Mouse (Mus musculus): Measurements from ENCODE around the gene Olfr582. TPM values are rescaled to one million over a fixed set of nuclear protein-coding genes. Genes with fewer than 3 reads are reported as not detected.

Olfr582 gene
- not detected in 2 replicates for polyA plus RNA-seq (2015; fragmentation: Nextera tagmentation; extraction: Ambion mirVana)

DNA sequence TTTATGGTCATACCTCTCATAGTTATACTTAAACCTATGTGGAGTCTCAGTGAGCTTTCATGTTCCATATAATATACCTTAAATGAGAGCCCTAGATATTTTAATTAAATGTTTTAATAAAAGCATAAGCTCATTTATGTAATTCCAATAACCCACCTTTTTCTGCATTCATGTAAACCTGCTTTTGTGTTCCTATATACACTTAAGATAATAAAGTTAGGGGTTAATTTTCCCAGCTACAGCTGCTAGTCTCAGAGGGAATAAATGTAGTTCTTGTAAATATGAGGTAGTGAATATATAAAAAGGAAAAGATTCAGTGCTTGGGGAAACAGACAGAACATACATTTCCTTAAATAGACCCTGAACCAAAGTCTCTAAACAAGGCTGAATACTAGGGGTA is at the start of gene Olfr582:
Gene Olfr582 (plus strand): TSS at position 301 of the 400 bp plus-strand sequence.
- H3K27me3 ChIP-seq (replicated peaks; ENCODE audit: control insufficient read depth, insufficient read depth, low read length): no peaks in the 10 kb centered on the region
- no peak within 1 kb of the TSS for H3K27ac ChIP-seq (ENCODE audit: low read length)
- no peak within 1 kb of the TSS for H3K4me3 ChIP-seq (ENCODE audit: low read length)
- no peaks in the 10 kb centered on the region for H3K36me3 ChIP-seq (ENCODE audit: control insufficient read depth, insufficient read depth, low read length)
- ATAC-seq: no peak
- H3K9ac ChIP-seq (ENCODE audit: low read depth, low read length): no peak within 1 kb of the TSS
- no peak within 1 kb of the TSS for H3K4me2 ChIP-seq (ENCODE audit: low read depth, low read length)
- H3K4me1 ChIP-seq (ENCODE audit: control insufficient read depth, insufficient read depth, low read length): no peaks in the 10 kb centered on the region
- no peaks in the 10 kb centered on the region for H3K9me3 ChIP-seq (ENCODE audit: control insufficient read depth, low read length)

DNA sequence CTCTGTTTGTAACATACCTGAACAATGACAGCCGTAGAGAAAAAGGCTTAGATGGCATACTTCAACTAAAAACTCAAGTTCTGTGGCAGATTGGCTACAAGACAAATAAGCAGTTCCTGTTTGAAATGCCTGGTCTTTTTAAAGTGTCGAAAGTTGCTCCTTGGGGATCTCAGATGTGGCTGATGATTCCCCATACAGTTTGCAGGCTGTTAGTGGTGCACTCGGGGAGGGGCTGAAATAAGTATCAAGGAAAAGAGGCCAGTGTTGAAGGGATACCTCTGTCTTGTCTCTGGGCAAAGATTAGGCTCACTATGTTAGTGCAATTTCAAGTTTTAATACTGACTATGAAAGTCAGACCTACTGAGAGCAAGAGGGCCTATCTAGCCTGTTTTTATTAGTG is 48.6 kb upstream of the Olfr582 start, which contains the start of gene Olfr578:
Gene Olfr578 (minus strand): TSS at position 101 of the 400 bp plus-strand sequence.
- no peak within 1 kb of the TSS for H3K9ac ChIP-seq (ENCODE audit: low read depth, low read length)
- no peak for ATAC-seq
- H3K4me1 ChIP-seq (ENCODE audit: control insufficient read depth, insufficient read depth, low read length): no peaks in the 10 kb centered on the region
- no peaks in the 10 kb centered on the region for H3K36me3 ChIP-seq (ENCODE audit: control insufficient read depth, insufficient read depth, low read length)
- H3K27ac ChIP-seq (ENCODE audit: low read length): no peak within 1 kb of the TSS
- H3K4me3 ChIP-seq (ENCODE audit: low read length): no peak within 1 kb of the TSS
- 61% methylated on average over 3 of the region's 3 CpGs for WGBS
- H3K27me3 ChIP-seq (replicated peaks; ENCODE audit: control insufficient read depth, insufficient read depth, low read length): no peaks in the 10 kb centered on the region
- no peak within 1 kb of the TSS for H3K4me2 ChIP-seq (ENCODE audit: low read depth, low read length)
- H3K9me3 ChIP-seq (ENCODE audit: control insufficient read depth, low read length): no peaks in the 10 kb centered on the region

DNA sequence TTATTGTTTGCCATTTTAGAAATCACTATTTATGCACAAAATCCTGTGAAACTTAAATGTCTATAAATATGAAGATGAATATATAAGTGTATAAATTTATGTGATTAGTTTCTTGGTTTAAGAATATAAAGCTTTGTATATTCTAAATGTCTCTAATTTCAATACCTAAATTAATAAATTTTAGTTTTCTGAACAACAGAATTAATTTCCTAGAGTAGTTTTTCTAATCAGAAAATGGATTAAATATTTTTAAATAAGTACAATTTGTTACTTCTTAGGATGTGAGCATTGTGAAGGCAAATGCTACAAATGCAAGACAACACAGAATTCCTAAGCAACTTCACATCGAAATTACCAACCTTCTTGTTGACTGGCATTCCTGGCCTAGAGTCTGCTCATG is 13.2 kb downstream of the Olfr582 start, which contains the start of gene Olfr583:
Gene Olfr583 (plus strand): TSS at position 301 of the 400 bp plus-strand sequence.
- 84% methylated on average over 1 of the region's 1 CpGs for WGBS
- ATAC-seq: no peak
- H3K36me3 ChIP-seq (ENCODE audit: control insufficient read depth, insufficient read depth, low read length): no peaks in the 10 kb centered on the region
- H3K4me3 ChIP-seq (ENCODE audit: low read length): no peak within 1 kb of the TSS
- no peaks in the 10 kb centered on the region for H3K9me3 ChIP-seq (ENCODE audit: control insufficient read depth, low read length)
- no peak within 1 kb of the TSS for H3K27ac ChIP-seq (ENCODE audit: low read length)
- H3K4me2 ChIP-seq (ENCODE audit: low read depth, low read length): no peak within 1 kb of the TSS
- no peaks in the 10 kb centered on the region for H3K27me3 ChIP-seq (replicated peaks; ENCODE audit: control insufficient read depth, insufficient read depth, low read length)
- no peaks in the 10 kb centered on the region for H3K4me1 ChIP-seq (ENCODE audit: control insufficient read depth, insufficient read depth, low read length)
- H3K9ac ChIP-seq (ENCODE audit: low read depth, low read length): no peak within 1 kb of the TSS

DNA sequence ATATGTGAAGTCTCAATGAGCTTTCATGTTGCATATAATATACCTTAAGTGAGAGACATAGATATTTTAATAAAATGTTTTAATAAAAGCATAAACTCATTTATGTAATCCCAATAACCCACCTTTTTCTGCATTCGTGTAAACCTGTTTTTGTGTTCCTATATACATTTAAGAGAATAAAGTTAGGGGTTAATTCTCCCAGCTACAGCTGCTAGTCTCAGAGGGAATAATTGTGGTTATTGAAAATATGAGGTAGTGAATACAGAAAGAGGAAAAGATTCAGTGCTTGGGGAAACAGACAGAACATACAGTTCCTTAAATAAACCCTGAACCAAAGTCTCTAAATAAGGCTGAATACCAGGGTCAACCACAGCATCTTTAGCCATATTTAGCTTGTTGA is 43.8 kb downstream of the Olfr582 start, which contains the start of gene Olfr584:
Gene Olfr584 (plus strand): TSS at position 301 of the 400 bp plus-strand sequence.
- no peaks in the 10 kb centered on the region for H3K4me1 ChIP-seq (ENCODE audit: control insufficient read depth, insufficient read depth, low read length)
- no peaks in the 10 kb centered on the region for H3K27me3 ChIP-seq (replicated peaks; ENCODE audit: control insufficient read depth, insufficient read depth, low read length)
- no peaks in the 10 kb centered on the region for H3K36me3 ChIP-seq (ENCODE audit: control insufficient read depth, insufficient read depth, low read length)
- no peak within 1 kb of the TSS for H3K9ac ChIP-seq (ENCODE audit: low read depth, low read length)
- H3K4me2 ChIP-seq (ENCODE audit: low read depth, low read length): no peak within 1 kb of the TSS
- H3K4me3 ChIP-seq (ENCODE audit: low read length): no peak within 1 kb of the TSS
- no peak within 1 kb of the TSS for H3K27ac ChIP-seq (ENCODE audit: low read length)
- WGBS: 76% methylated on average over 1 of the region's 1 CpGs
- ATAC-seq: no peak
- H3K9me3 ChIP-seq (ENCODE audit: control insufficient read depth, low read length): no peaks in the 10 kb centered on the region

Other genes starting within 250 kb of the Olfr582 start
- not detected in 2 replicates for gene Olfr564, start 234.5 kb upstream of the Olfr582 start, polyA plus RNA-seq (2015; fragmentation: Nextera tagmentation; extraction: Ambion mirVana)
- gene Olfr566, start 179.3 kb upstream of the Olfr582 start, polyA plus RNA-seq (2015; fragmentation: Nextera tagmentation; extraction: Ambion mirVana): not detected in 2 replicates
- not detected in 2 replicates for gene Olfr568, start 160.9 kb upstream of the Olfr582 start, polyA plus RNA-seq (2015; fragmentation: Nextera tagmentation; extraction: Ambion mirVana)
- gene Olfr569, start 147.1 kb upstream of the Olfr582 start, polyA plus RNA-seq (2015; fragmentation: Nextera tagmentation; extraction: Ambion mirVana): not detected in 2 replicates
- not detected in 2 replicates for gene Olfr570, start 143.4 kb upstream of the Olfr582 start, polyA plus RNA-seq (2015; fragmentation: Nextera tagmentation; extraction: Ambion mirVana)
- gene Olfr571, start 120.5 kb upstream of the Olfr582 start, polyA plus RNA-seq (2015; fragmentation: Nextera tagmentation; extraction: Ambion mirVana): not detected in 2 replicates
- gene Olfr572, start 113.6 kb upstream of the Olfr582 start, polyA plus RNA-seq (2015; fragmentation: Nextera tagmentation; extraction: Ambion mirVana): not detected in 2 replicates
- gene Olfr573-ps1, start 95.4 kb upstream of the Olfr582 start, polyA plus RNA-seq (2015; fragmentation: Nextera tagmentation; extraction: Ambion mirVana): not detected in 2 replicates
- not detected in 2 replicates for gene Olfr574, start 89.6 kb upstream of the Olfr582 start, polyA plus RNA-seq (2015; fragmentation: Nextera tagmentation; extraction: Ambion mirVana)
- gene Olfr575, start 79.2 kb upstream of the Olfr582 start, polyA plus RNA-seq (2015; fragmentation: Nextera tagmentation; extraction: Ambion mirVana): not detected in 2 replicates
- gene Olfr576, start 75.4 kb upstream of the Olfr582 start, polyA plus RNA-seq (2015; fragmentation: Nextera tagmentation; extraction: Ambion mirVana): not detected in 2 replicates
- gene Olfr577, start 62.1 kb upstream of the Olfr582 start, polyA plus RNA-seq (2015; fragmentation: Nextera tagmentation; extraction: Ambion mirVana): not detected in 2 replicates
- not detected in 2 replicates for gene Olfr578, start 48.7 kb upstream of the Olfr582 start, polyA plus RNA-seq (2015; fragmentation: Nextera tagmentation; extraction: Ambion mirVana)
- gene Olfr583, start 13.3 kb downstream of the Olfr582 start, polyA plus RNA-seq (2015; fragmentation: Nextera tagmentation; extraction: Ambion mirVana): not detected in 2 replicates
- gene Olfr584, start 43.9 kb downstream of the Olfr582 start, polyA plus RNA-seq (2015; fragmentation: Nextera tagmentation; extraction: Ambion mirVana): not detected in 2 replicates
- gene Olfr585, start 59.7 kb downstream of the Olfr582 start, polyA plus RNA-seq (2015; fragmentation: Nextera tagmentation; extraction: Ambion mirVana): not detected in 2 replicates
- not detected in 2 replicates for gene Olfr586, start 87.6 kb downstream of the Olfr582 start, polyA plus RNA-seq (2015; fragmentation: Nextera tagmentation; extraction: Ambion mirVana)
- gene Olfr588-ps1, start 102.9 kb downstream of the Olfr582 start, polyA plus RNA-seq (2015; fragmentation: Nextera tagmentation; extraction: Ambion mirVana): not detected in 2 replicates
- not detected in 2 replicates for gene Olfr589, start 118.3 kb downstream of the Olfr582 start, polyA plus RNA-seq (2015; fragmentation: Nextera tagmentation; extraction: Ambion mirVana)
- not detected in 2 replicates for gene Olfr591, start 140.3 kb downstream of the Olfr582 start, polyA plus RNA-seq (2015; fragmentation: Nextera tagmentation; extraction: Ambion mirVana)
- not detected in 2 replicates for gene Olfr592, start 146.8 kb downstream of the Olfr582 start, polyA plus RNA-seq (2015; fragmentation: Nextera tagmentation; extraction: Ambion mirVana)
- gene Olfr593, start 173.8 kb downstream of the Olfr582 start, polyA plus RNA-seq (2015; fragmentation: Nextera tagmentation; extraction: Ambion mirVana): not detected in 2 replicates
- gene Olfr594, start 179.0 kb downstream of the Olfr582 start, polyA plus RNA-seq (2015; fragmentation: Nextera tagmentation; extraction: Ambion mirVana): not detected in 2 replicates
- gene Usp17ld, start 214.5 kb downstream of the Olfr582 start, polyA plus RNA-seq (2015; fragmentation: Nextera tagmentation; extraction: Ambion mirVana): not detected in 2 replicates

Data from intestine, embryonic 16.5 days (tissue).